Mouse (Mus musculus): ENCODE measurements around the gene Slc2a4. TPM values are rescaled to one million over a fixed set of nuclear protein-coding genes. Genes with fewer than 3 reads are reported as not detected.

The Slc2a4 gene
- total and polyA plus RNA-seq, 2 experiments from 2014 or later: 6.1 to 12.8 TPM

GRCm38 (mm10) chr11:69895291-69895690 is 52.7 kb downstream of the Slc2a4 start, which contains the start of gene Acap1:
Acap1 (minus strand) TSS chr11:69895539.
- H3K27ac ChIP-seq: no peak within 1 kb of the TSS
- 75% methylated on average over 4 of the region's 4 CpGs for WGBS
- H3K36me3 ChIP-seq (ENCODE audit: insufficient read depth, low read length): no peaks in the 10 kb centered on the region
- ATAC-seq (no peak), DNase-seq (ENCODE audit: low spot score) (no peak)
- H3K27me3 ChIP-seq (ENCODE audit: insufficient read depth, low read length): no peaks in the 10 kb centered on the region
- peaks cover 11% of the 10 kb centered on the region for H3K4me1 ChIP-seq (ENCODE audit: insufficient read depth, low read length)
- H3K4me3 ChIP-seq (ENCODE audit: low read length): no peak within 1 kb of the TSS
- no peak for TF ChIP-seq CTCF (IDR thresholded peaks at IDR 0.05; ENCODE audit: low read depth)
- no peak within 1 kb of the TSS for H3K9ac ChIP-seq (replicated peaks; ENCODE audit: low read length)
- no peaks in the 10 kb centered on the region for H3K9me3 ChIP-seq (ENCODE audit: low read length)
- no peak within 1 kb of the TSS for H3K4me2 ChIP-seq (ENCODE audit: low read depth, low read length)

GRCm38 (mm10) chr11:69894671-69895070 is 53.3 kb downstream of the Slc2a4 start:
- no peak for TF ChIP-seq CTCF (IDR thresholded peaks at IDR 0.05; ENCODE audit: low read depth)
- ATAC-seq (no peak), DNase-seq (ENCODE audit: low spot score) (no peak)
- Histone ChIP-seq H3K36me3 (ENCODE audit: insufficient read depth, low read length) (no peaks in the 10 kb centered on the region), H3K27ac (no peak overlapping the region), H3K27me3 (ENCODE audit: insufficient read depth, low read length) (no peaks in the 10 kb centered on the region), H3K4me2 (ENCODE audit: low read depth, low read length) (no peak overlapping the region), H3K4me3 (ENCODE audit: low read length) (no peak overlapping the region), H3K9me3 (ENCODE audit: low read length) (no peaks in the 10 kb centered on the region), H3K9ac (replicated peaks; ENCODE audit: low read length) (no peak overlapping the region), H3K4me1 (ENCODE audit: insufficient read depth, low read length) (peaks cover 9% of the 10 kb centered on the region)
- 90% methylated on average over 5 of the region's 5 CpGs for WGBS

Small RNAs within 50 kb of the gene (microRNA-seq; reads per million reads assigned to microRNA genes)
- 0 reads per million in 2 experiments for gene Gm44349

Other genes starting within 250 kb of the Slc2a4 start
Only the 30 nearest of the 33 such genes appear.
- gene Zbtb4, start 182.3 kb downstream of the Slc2a4 start, total RNA-seq (2014; rRNA removed): 39.2 and 39.9 TPM in 2 replicates
- gene Zbtb4, start 182.3 kb downstream of the Slc2a4 start, polyA plus RNA-seq (2015; fragmentation: Nextera tagmentation; extraction: Ambion mirVana): 4.6 and 4.9 TPM in 2 replicates
- gene Chrnb1, start 152.2 kb downstream of the Slc2a4 start, total RNA-seq (2014; rRNA removed): 1.5 TPM in 1 of 2 replicates, not detected in the other
- gene Chrnb1, start 152.2 kb downstream of the Slc2a4 start, polyA plus RNA-seq (2015; fragmentation: Nextera tagmentation; extraction: Ambion mirVana): 0.85 and 1.5 TPM in 2 replicates
- gene Fgf11, start 146.3 kb downstream of the Slc2a4 start, total RNA-seq (2014; rRNA removed): 19.1 and 19.2 TPM in 2 replicates
- 3.8 and 4.4 TPM in 2 replicates for gene Fgf11, start 146.3 kb downstream of the Slc2a4 start, polyA plus RNA-seq (2015; fragmentation: Nextera tagmentation; extraction: Ambion mirVana)
- 0.16 and 0.72 TPM in 2 replicates for gene Tmem102, start 142.6 kb downstream of the Slc2a4 start, total RNA-seq (2014; rRNA removed)
- 1.1 and 1.5 TPM in 2 replicates for gene Tmem102, start 142.6 kb downstream of the Slc2a4 start, polyA plus RNA-seq (2015; fragmentation: Nextera tagmentation; extraction: Ambion mirVana)
- not detected in 2 replicates for gene Gm39566, start 132.9 kb downstream of the Slc2a4 start, total RNA-seq (2014; rRNA removed)
- gene Gm39566, start 132.9 kb downstream of the Slc2a4 start, polyA plus RNA-seq (2015; fragmentation: Nextera tagmentation; extraction: Ambion mirVana): not detected in 2 replicates
- gene Spem2, start 129.7 kb downstream of the Slc2a4 start, total RNA-seq (2014; rRNA removed): not detected in 2 replicates
- gene Spem2, start 129.7 kb downstream of the Slc2a4 start, polyA plus RNA-seq (2015; fragmentation: Nextera tagmentation; extraction: Ambion mirVana): not detected in 2 replicates
- gene Spem1, start 126.0 kb downstream of the Slc2a4 start, total RNA-seq (2014; rRNA removed): not detected in 2 replicates
- 0.28 and 0.40 TPM in 2 replicates for gene Spem1, start 126.0 kb downstream of the Slc2a4 start, polyA plus RNA-seq (2015; fragmentation: Nextera tagmentation; extraction: Ambion mirVana)
- 126 and 130 TPM in 2 replicates for gene Nlgn2, start 110.4 kb downstream of the Slc2a4 start, total RNA-seq (2014; rRNA removed)
- gene Nlgn2, start 110.4 kb downstream of the Slc2a4 start, polyA plus RNA-seq (2015; fragmentation: Nextera tagmentation; extraction: Ambion mirVana): 20.8 and 22.3 TPM in 2 replicates
- gene Tmem256, start 109.7 kb downstream of the Slc2a4 start, total RNA-seq (2014; rRNA removed): 119 and 153 TPM in 2 replicates
- 435 and 439 TPM in 2 replicates for gene Tmem256, start 109.7 kb downstream of the Slc2a4 start, polyA plus RNA-seq (2015; fragmentation: Nextera tagmentation; extraction: Ambion mirVana)
- 24.7 and 26.3 TPM in 2 replicates for gene Plscr3, start 101.8 kb downstream of the Slc2a4 start, total RNA-seq (2014; rRNA removed)
- 32.2 and 33.4 TPM in 2 replicates for gene Plscr3, start 101.8 kb downstream of the Slc2a4 start, polyA plus RNA-seq (2015; fragmentation: Nextera tagmentation; extraction: Ambion mirVana)
- not detected in 2 replicates for gene Tnk1, start 89.5 kb downstream of the Slc2a4 start, total RNA-seq (2014; rRNA removed)
- gene Tnk1, start 89.5 kb downstream of the Slc2a4 start, polyA plus RNA-seq (2015; fragmentation: Nextera tagmentation; extraction: Ambion mirVana): 0.15 TPM in 1 of 2 replicates, not detected in the other
- gene Tmem95, start 70.2 kb downstream of the Slc2a4 start, total RNA-seq (2014; rRNA removed): not detected in 2 replicates
- not detected in 2 replicates for gene Tmem95, start 70.2 kb downstream of the Slc2a4 start, polyA plus RNA-seq (2015; fragmentation: Nextera tagmentation; extraction: Ambion mirVana)
- gene Kctd11, start 66.8 kb downstream of the Slc2a4 start, total RNA-seq (2014; rRNA removed): 1.7 and 2.0 TPM in 2 replicates
- 1.3 and 1.7 TPM in 2 replicates for gene Kctd11, start 66.8 kb downstream of the Slc2a4 start, polyA plus RNA-seq (2015; fragmentation: Nextera tagmentation; extraction: Ambion mirVana)
- 1.5 TPM in 1 of 2 replicates, not detected in the other for gene Acap1, start 52.6 kb downstream of the Slc2a4 start, total RNA-seq (2014; rRNA removed)
- 0.20 and 0.21 TPM in 2 replicates for gene Acap1, start 52.6 kb downstream of the Slc2a4 start, polyA plus RNA-seq (2015; fragmentation: Nextera tagmentation; extraction: Ambion mirVana)
- 2.9 and 9.7 TPM in 2 replicates for gene 2810408A11Rik, start 47.2 kb downstream of the Slc2a4 start, total RNA-seq (2014; rRNA removed)
- gene 2810408A11Rik, start 47.2 kb downstream of the Slc2a4 start, polyA plus RNA-seq (2015; fragmentation: Nextera tagmentation; extraction: Ambion mirVana): 6.5 and 8.1 TPM in 2 replicates
- 95.1 and 118 TPM in 2 replicates for gene Neurl4, start 47.1 kb downstream of the Slc2a4 start, total RNA-seq (2014; rRNA removed)
- gene Neurl4, start 47.1 kb downstream of the Slc2a4 start, polyA plus RNA-seq (2015; fragmentation: Nextera tagmentation; extraction: Ambion mirVana): 11.9 and 13.1 TPM in 2 replicates
- gene Gps2, start 34.3 kb downstream of the Slc2a4 start, total RNA-seq (2014; rRNA removed): 48.1 and 67.6 TPM in 2 replicates
- 60.8 and 65.9 TPM in 2 replicates for gene Gps2, start 34.3 kb downstream of the Slc2a4 start, polyA plus RNA-seq (2015; fragmentation: Nextera tagmentation; extraction: Ambion mirVana)
- 491 and 500 TPM in 2 replicates for gene Eif5a, start 26.2 kb downstream of the Slc2a4 start, total RNA-seq (2014; rRNA removed)
- gene Eif5a, start 26.2 kb downstream of the Slc2a4 start, polyA plus RNA-seq (2015; fragmentation: Nextera tagmentation; extraction: Ambion mirVana): 1,157 and 1,160 TPM in 2 replicates
- gene Ybx2, start 12.4 kb downstream of the Slc2a4 start, total RNA-seq (2014; rRNA removed): 23.9 and 31.1 TPM in 2 replicates
- gene Ybx2, start 12.4 kb downstream of the Slc2a4 start, polyA plus RNA-seq (2015; fragmentation: Nextera tagmentation; extraction: Ambion mirVana): 3.3 and 5.9 TPM in 2 replicates
- gene Cldn7, start 16.6 kb upstream of the Slc2a4 start, total RNA-seq (2014; rRNA removed): not detected in 2 replicates
- 0.18 and 0.19 TPM in 2 replicates for gene Cldn7, start 16.6 kb upstream of the Slc2a4 start, polyA plus RNA-seq (2015; fragmentation: Nextera tagmentation; extraction: Ambion mirVana)
- 37.7 and 40.9 TPM in 2 replicates for gene Ctdnep1, start 33.0 kb upstream of the Slc2a4 start, total RNA-seq (2014; rRNA removed)
- 24.7 and 25.0 TPM in 2 replicates for gene Ctdnep1, start 33.0 kb upstream of the Slc2a4 start, polyA plus RNA-seq (2015; fragmentation: Nextera tagmentation; extraction: Ambion mirVana)
- gene Elp5, start 34.3 kb upstream of the Slc2a4 start, total RNA-seq (2014; rRNA removed): 137 and 147 TPM in 2 replicates
- gene Elp5, start 34.3 kb upstream of the Slc2a4 start, polyA plus RNA-seq (2015; fragmentation: Nextera tagmentation; extraction: Ambion mirVana): 168 and 170 TPM in 2 replicates
- 175 and 209 TPM in 2 replicates for gene Gabarap, start 43.0 kb upstream of the Slc2a4 start, total RNA-seq (2014; rRNA removed)
- gene Gabarap, start 43.0 kb upstream of the Slc2a4 start, polyA plus RNA-seq (2015; fragmentation: Nextera tagmentation; extraction: Ambion mirVana): 548 and 563 TPM in 2 replicates
- 34.3 and 47.9 TPM in 2 replicates for gene Phf23, start 47.6 kb upstream of the Slc2a4 start, total RNA-seq (2014; rRNA removed)
- 44.0 and 46.0 TPM in 2 replicates for gene Phf23, start 47.6 kb upstream of the Slc2a4 start, polyA plus RNA-seq (2015; fragmentation: Nextera tagmentation; extraction: Ambion mirVana)
- gene Dvl2, start 52.4 kb upstream of the Slc2a4 start, total RNA-seq (2014; rRNA removed): 20.9 and 37.3 TPM in 2 replicates
- 18.1 and 19.3 TPM in 2 replicates for gene Dvl2, start 52.4 kb upstream of the Slc2a4 start, polyA plus RNA-seq (2015; fragmentation: Nextera tagmentation; extraction: Ambion mirVana)
- 44.4 and 47.2 TPM in 2 replicates for gene Acadvl, start 67.2 kb upstream of the Slc2a4 start, total RNA-seq (2014; rRNA removed)
- 65.2 and 75.2 TPM in 2 replicates for gene Acadvl, start 67.2 kb upstream of the Slc2a4 start, polyA plus RNA-seq (2015; fragmentation: Nextera tagmentation; extraction: Ambion mirVana)
- 209 and 225 TPM in 2 replicates for gene Dlg4, start 68.8 kb upstream of the Slc2a4 start, total RNA-seq (2014; rRNA removed)
- 18.8 and 22.4 TPM in 2 replicates for gene Dlg4, start 68.8 kb upstream of the Slc2a4 start, polyA plus RNA-seq (2015; fragmentation: Nextera tagmentation; extraction: Ambion mirVana)
- gene Asgr1, start 105.9 kb upstream of the Slc2a4 start, total RNA-seq (2014; rRNA removed): 2.3 and 2.8 TPM in 2 replicates
- 3.7 TPM in 2 replicates for gene Asgr1, start 105.9 kb upstream of the Slc2a4 start, polyA plus RNA-seq (2015; fragmentation: Nextera tagmentation; extraction: Ambion mirVana)
- gene Asgr2, start 144.5 kb upstream of the Slc2a4 start, total RNA-seq (2014; rRNA removed): not detected in 2 replicates
- gene Asgr2, start 144.5 kb upstream of the Slc2a4 start, polyA plus RNA-seq (2015; fragmentation: Nextera tagmentation; extraction: Ambion mirVana): not detected in 2 replicates
- gene Mgl2, start 182.1 kb upstream of the Slc2a4 start, total RNA-seq (2014; rRNA removed): not detected in 2 replicates
- gene Mgl2, start 182.1 kb upstream of the Slc2a4 start, polyA plus RNA-seq (2015; fragmentation: Nextera tagmentation; extraction: Ambion mirVana): 1.1 and 1.6 TPM in 2 replicates

Data from hindbrain, postnatal 0 days (tissue).